Mouse (Mus musculus) lung, postnatal 0 days (tissue): ENCODE data around the gene Hectd4.

ENCODE experiments used
- CTCF ChIP-seq: IDR thresholded peaks from 2 replicates; pipeline ENCODE4 v1.5.1; 2016; ENCODE audit warnings: antibody characterized with exemption, mild to moderate bottlenecking
- EP300 ChIP-seq: IDR thresholded peaks from 2 replicates; pipeline ENCODE4 v1.6.1; 2016; ENCODE audit warnings: antibody characterized with exemption, mild to moderate bottlenecking, control low read depth

GRCm38 (mm10) chr5:121229182-121229581, 9.2 kb downstream of the Hectd4 start:
- TF ChIP-seq CTCF (no peak), EP300 (no peak)
